Mouse (Mus musculus) MEL (cell line): Measurements from ENCODE around the gene Cipc.

Source experiments
- EP300 ChIP-seq, 2 experiments: IDR thresholded peaks; 2 replicates each; pipeline ENCODE4 v1.6.1; 2011; ENCODE audit warnings: improper control_type of control experiment in 2 of 2, low read length in 2 of 2, low read depth in 1 of 2, mild to moderate bottlenecking in 1 of 2
- ZC3H11A ChIP-seq: IDR thresholded peaks from 2 replicates; pipeline ENCODE4 v1.6.1; 2012; ENCODE audit warnings: low read depth, mild to moderate bottlenecking, inconsistent platforms, low read length, improper control_type of control experiment

DNA sequence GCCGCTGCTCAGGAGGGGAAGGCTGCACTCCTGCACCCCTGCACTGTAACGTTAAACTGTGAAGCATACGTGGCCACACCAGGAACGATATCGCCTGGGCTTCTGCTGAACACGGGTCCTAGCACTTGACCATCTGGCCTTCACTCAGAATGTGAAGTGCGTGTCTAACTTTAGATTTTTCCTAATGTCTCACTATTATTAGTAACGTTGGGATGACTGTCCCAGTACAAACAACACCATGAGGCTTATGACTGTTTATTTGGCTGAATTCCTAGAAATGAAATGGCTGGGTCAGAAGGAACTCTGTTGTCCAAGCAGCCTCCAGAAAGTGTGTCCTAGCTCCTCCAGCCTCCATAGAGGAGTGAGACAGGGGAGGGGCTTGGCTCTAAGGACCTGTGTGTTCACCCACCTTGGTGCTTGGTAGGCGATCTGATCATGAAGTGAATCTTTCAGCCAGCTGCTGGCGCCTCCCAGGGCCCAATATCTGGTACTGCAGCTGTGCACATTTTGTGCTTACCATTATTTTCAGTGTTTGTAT is 52.5 kb downstream of the Cipc start:
- TF ChIP-seq ZC3H11A: no peak
- TF ChIP-seq EP300 (IDR thresholded peaks at IDR 0.05; ENCODE audit: low read depth in 1 of 2, low read length in 2 of 2): no peak
